Comparison of ENCODE assay signal across 8 mouse cellular contexts in the genomic region with DNA sequence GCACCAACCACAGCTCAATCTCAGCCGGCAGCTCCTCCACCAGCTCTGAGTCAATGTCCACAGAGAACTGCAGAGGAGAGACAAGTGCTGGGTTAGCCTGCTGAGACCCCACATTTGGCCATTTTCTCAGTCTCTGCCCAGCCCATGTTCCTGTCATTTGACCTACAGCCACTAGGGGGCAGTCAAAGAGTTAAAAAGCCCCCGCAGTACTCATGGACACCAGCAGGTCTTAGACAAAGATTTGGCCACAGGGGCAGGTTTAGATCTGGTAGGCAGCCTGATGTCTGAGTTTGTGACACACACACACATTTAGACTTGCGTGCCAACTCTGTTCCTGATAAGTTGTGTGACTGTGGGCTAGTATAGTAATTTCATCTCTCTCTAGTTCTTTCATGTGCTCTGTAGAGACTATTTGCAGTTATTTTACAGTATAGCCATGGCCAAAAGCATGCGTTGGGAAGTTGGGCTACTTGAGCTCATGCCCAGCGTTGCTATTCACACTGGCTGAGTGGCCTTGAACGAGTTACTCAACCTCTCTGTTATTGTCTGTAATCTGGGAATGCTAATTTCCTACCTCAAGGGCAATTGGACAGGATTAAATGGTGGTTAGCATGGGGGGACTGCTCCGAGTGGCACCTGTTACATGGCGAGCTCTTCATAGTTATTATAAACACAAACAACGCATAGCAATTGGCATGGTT. TPM values are rescaled to one million over a fixed set of nuclear protein-coding genes. Genes with fewer than 3 reads are reported as not detected.
DNase-seq lines count a peak whose midpoint lies in the region; ATAC-seq and TF ChIP-seq lines count a peak whose summit lies in the region.

No protein-coding gene starts in this region.

- H3K27me3 ChIP-seq in heart, embryonic 10.5 days (ENCODE audit: insufficient read depth, poor library complexity, severe bottlenecking): peaks cover 28% of the 10 kb centered on the region
- no peaks in the 10 kb centered on the region for H3K27me3 ChIP-seq in CH12.LX (replicated peaks)
- H3K27me3 ChIP-seq in forebrain, embryonic 11.5 days (ENCODE audit: control insufficient read depth, insufficient read depth, low read length): no peaks in the 10 kb centered on the region
- no peaks in the 10 kb centered on the region for H3K27me3 ChIP-seq in intestine, postnatal 0 days (replicated peaks; ENCODE audit: control insufficient read depth, insufficient read depth, low read length)
- H3K27me3 ChIP-seq in splenic B cell, adult 2 months (ENCODE audit: control insufficient read depth, insufficient read depth, low read length, poor library complexity, severe bottlenecking): no peaks in the 10 kb centered on the region

- no peak overlapping the region for H3K4me2 ChIP-seq in CH12.LX (ENCODE audit: insufficient read depth, low read depth, poor library complexity, severe bottlenecking)
- H3K4me2 ChIP-seq in forebrain, embryonic 11.5 days (ENCODE audit: low read depth, low read length, severe bottlenecking): no peak overlapping the region
- H3K4me2 ChIP-seq in intestine, postnatal 0 days (replicated peaks; ENCODE audit: low read depth): no peak overlapping the region

- in situ Hi-C loops in CH12.LX (cut with MboI; ENCODE audit: low pct_ligation_motif_present, low pct_unique_long_range_greater_than_20kb, low sequenced_read_pairs): loop anchor here (10.0 kb wide), 1 partner anchor 188 kb away; no protein-coding TSS in a partner anchor

- TF ChIP-seq POLR2A in CH12.LX (IDR thresholded peaks at IDR 0.05; ENCODE audit: low read depth, low read length): no peak

- peak; percentile 92 to 99 for TF ChIP-seq CTCF in CH12.LX (conservative IDR thresholded peaks at IDR 0.05 in 1 of 2, IDR thresholded peaks at IDR 0.05 in 1 of 2; ENCODE audit: low read depth in 2 of 2, low read length in 2 of 2)
- peak; percentile 93 for TF ChIP-seq CTCF in intestine, postnatal 0 days (IDR thresholded peaks at IDR 0.05; ENCODE audit: low read depth)

- peak; percentile 97 for TF ChIP-seq RAD21 in CH12.LX (IDR thresholded peaks at IDR 0.05; ENCODE audit: low read depth, low read length)

- peak; percentile 95 for DNase-seq in heart, adult 11 months
- no peak for DNase-seq in heart, embryonic 10.5 days (ENCODE audit: low spot score)
- peak; percentile 81 for DNase-seq in CH12.LX (ENCODE audit: extremely low read depth)
- DNase-seq in c-Kit-positive CD71-negative TER-119-negative erythroid progenitor cells, embryonic 14.5 days (ENCODE audit: low read depth): peak; percentile 57
- peak; percentile 79 for DNase-seq in forebrain, embryonic 11.5 days (ENCODE audit: low spot score)
- peak; percentile 75 for DNase-seq in lung, postnatal 10 days
- DNase-seq in splenic B cell, adult 2 months (ENCODE audit: low read depth, low spot score): peak; percentile 81

- no peak overlapping the region for H3K4me3 ChIP-seq in heart, embryonic 10.5 days
- no peak overlapping the region for H3K4me3 ChIP-seq in CH12.LX (replicated peaks in 1 of 3; ENCODE audit: low read depth in 2 of 3, low read length in 2 of 3, poor library complexity in 1 of 3)
- H3K4me3 ChIP-seq in forebrain, embryonic 11.5 days (ENCODE audit: low read depth, low read length): no peak overlapping the region
- no peak overlapping the region for H3K4me3 ChIP-seq in intestine, postnatal 0 days (ENCODE audit: low read depth, low read length)

- TF ChIP-seq EP300 in CH12.LX (IDR thresholded peaks at IDR 0.05; ENCODE audit: low read length): no peak

- peak; percentile 42; the same call in 1 of the 2 replicates for ATAC-seq in forebrain, embryonic 11.5 days (replicated peaks; ENCODE audit: low FRiP score)
- ATAC-seq in intestine, postnatal 0 days: no peak

- peaks cover 39% of the 10 kb centered on the region for H3K36me3 ChIP-seq in heart, embryonic 10.5 days
- peaks cover 47 to 69% of the 10 kb centered on the region in 2 experiments for H3K36me3 ChIP-seq in CH12.LX (replicated peaks in 1 of 2; ENCODE audit: control insufficient read depth in 1 of 2, insufficient read depth in 1 of 2, low read length in 1 of 2)
- no peaks in the 10 kb centered on the region for H3K36me3 ChIP-seq in forebrain, embryonic 11.5 days (ENCODE audit: control insufficient read depth, insufficient read depth, low read length)
- peaks cover 57% of the 10 kb centered on the region for H3K36me3 ChIP-seq in intestine, postnatal 0 days (ENCODE audit: control insufficient read depth, insufficient read depth)
- H3K36me3 ChIP-seq in splenic B cell, adult 2 months (ENCODE audit: control insufficient read depth, insufficient read depth, low read length, poor library complexity, severe bottlenecking): no peaks in the 10 kb centered on the region

- WGBS in heart, embryonic 10.5 days: 54% methylated on average over 9 of the region's 9 CpGs
- WGBS in forebrain, embryonic 11.5 days: 57% methylated on average over 9 of the region's 9 CpGs
- WGBS in intestine, postnatal 0 days: 59% methylated on average over 9 of the region's 9 CpGs

- dilution Hi-C loops in CH12.LX (cut with MboI; ENCODE audit: extremely low pct_ligation_motif_present, extremely low pct_unique_long_range_greater_than_20kb, low sequenced_read_pairs): no loop called here

- H3K4me1 ChIP-seq in heart, embryonic 10.5 days: peaks cover 8% of the 10 kb centered on the region; the same call in 1 of the 2 replicates
- H3K4me1 ChIP-seq in CH12.LX (ENCODE audit: control insufficient read depth in 1 of 2, insufficient read depth in 2 of 2): no peaks in the 10 kb centered on the region
- H3K4me1 ChIP-seq in forebrain, embryonic 11.5 days (replicated peaks; ENCODE audit: control insufficient read depth, insufficient read depth, low read length): no peaks in the 10 kb centered on the region
- H3K4me1 ChIP-seq in intestine, postnatal 0 days (replicated peaks; ENCODE audit: control insufficient read depth, insufficient read depth, low read length): no peaks in the 10 kb centered on the region

- no peaks in the 10 kb centered on the region for H3K79me2 ChIP-seq in CH12.LX (replicated peaks; ENCODE audit: control insufficient read depth, extremely low read depth, insufficient read depth, poor library complexity, severe bottlenecking)

- H3K27ac ChIP-seq in heart, embryonic 10.5 days: no peak overlapping the region
- H3K27ac ChIP-seq in CH12.LX (ENCODE audit: insufficient read depth, low read depth): no peak overlapping the region
- no peak overlapping the region for H3K27ac ChIP-seq in forebrain, embryonic 11.5 days (ENCODE audit: low read depth, low read length)
- no peak overlapping the region for H3K27ac ChIP-seq in intestine, postnatal 0 days (ENCODE audit: low read depth, low read length)

- H3K9ac ChIP-seq in CH12.LX (ENCODE audit: insufficient read depth, low read depth): no peak overlapping the region
- no peak overlapping the region for H3K9ac ChIP-seq in forebrain, embryonic 11.5 days (ENCODE audit: low read length)
- H3K9ac ChIP-seq in intestine, postnatal 0 days (ENCODE audit: low read depth, low read length): no peak overlapping the region

- no peaks in the 10 kb centered on the region for H3K9me3 ChIP-seq in heart, embryonic 10.5 days
- H3K9me3 ChIP-seq in CH12.LX (replicated peaks; ENCODE audit: low read length): no peaks in the 10 kb centered on the region
- no peaks in the 10 kb centered on the region for H3K9me3 ChIP-seq in forebrain, embryonic 11.5 days (ENCODE audit: control insufficient read depth, low read length)
- H3K9me3 ChIP-seq in intestine, postnatal 0 days (ENCODE audit: control insufficient read depth): no peaks in the 10 kb centered on the region

TF ChIP-seq in CH12.LX, 34 proteins besides CTCF, POLR2A, EP300 and RAD21 (continues in another document):
- TF ChIP-seq UBTF (IDR thresholded peaks at IDR 0.05; ENCODE audit: low read depth, low read length) (no peak), MXI1 (IDR thresholded peaks at IDR 0.05; ENCODE audit: low read depth, low read length) (no peak), RCOR1 (conservative IDR thresholded peaks at IDR 0.05; ENCODE audit: low read depth, low read length) (no peak), IRF4 (IDR thresholded peaks at IDR 0.05; ENCODE audit: low read depth, low read length) (0 out of 2 replicates have a peak, but pooled peaks have one; percentile 24), ELF1 (IDR thresholded peaks at IDR 0.05; ENCODE audit: low read depth, low read length) (no peak), TCF12 (IDR thresholded peaks at IDR 0.05; ENCODE audit: low read depth, low read length) (peak; percentile 54; the same call in 1 of the 2 replicates), SMC3 (IDR thresholded peaks at IDR 0.05; ENCODE audit: low read depth, low read length) (peak; percentile 96)

RNA-seq across cellular contexts. Expression of a gene that starts 6.0 kb away (rescaled TPM):
- polyA plus RNA-seq in heart, embryonic 10.5 days (2016; fragmentation: Nextera tagmentation; extraction: Ambion mirVana): 27.4 and 41.1 TPM in 2 replicates
- total RNA-seq in CH12.LX (2012; rRNA removed) (not detected in 2 replicates), CH12.LX (2014; rRNA removed) (not detected in 2 replicates)
- not detected in 2 replicates for polyA plus RNA-seq in CH12.LX (2012; ENCODE audit: insufficient read length, low read depth)
- polyA plus RNA-seq in forebrain, embryonic 11.5 days (2014; fragmentation: Nextera tagmentation; extraction: Ambion mirVana): 16.5 and 17.4 TPM in 2 replicates
- polyA plus RNA-seq in intestine, postnatal 0 days (2015; fragmentation: Nextera tagmentation; extraction: Ambion mirVana): 53.2 and 57.4 TPM in 2 replicates

RNA-seq across cellular contexts. Expression of a gene that starts 29.5 kb away (rescaled TPM):
- 11.5 and 13.8 TPM in 2 replicates for polyA plus RNA-seq in heart, embryonic 10.5 days (2016; fragmentation: Nextera tagmentation; extraction: Ambion mirVana)
- 34.9 and 53.0 TPM in 2 replicates for total RNA-seq in CH12.LX (2012; rRNA removed)
- total RNA-seq in CH12.LX (2014; rRNA removed): 5.5 and 5.8 TPM in 2 replicates
- polyA plus RNA-seq in CH12.LX (2012; ENCODE audit: insufficient read length, low read depth): 8.3 and 9.0 TPM in 2 replicates
- 4.4 and 5.4 TPM in 2 replicates for polyA plus RNA-seq in forebrain, embryonic 11.5 days (2014; fragmentation: Nextera tagmentation; extraction: Ambion mirVana)
- polyA plus RNA-seq in intestine, postnatal 0 days (2015; fragmentation: Nextera tagmentation; extraction: Ambion mirVana): 51.3 and 57.9 TPM in 2 replicates

RNA-seq across cellular contexts. Expression of a gene that starts 37.5 kb away (rescaled TPM):
- polyA plus RNA-seq in heart, embryonic 10.5 days (2016; fragmentation: Nextera tagmentation; extraction: Ambion mirVana): 15.1 and 18.8 TPM in 2 replicates
- total RNA-seq in CH12.LX (2012; rRNA removed): 0.04 and 0.17 TPM in 2 replicates
- total RNA-seq in CH12.LX (2014; rRNA removed): 0.07 TPM in 1 of 2 replicates, not detected in the other
- not detected in 2 replicates for polyA plus RNA-seq in CH12.LX (2012; ENCODE audit: insufficient read length, low read depth)
- 56.8 and 59.2 TPM in 2 replicates for polyA plus RNA-seq in forebrain, embryonic 11.5 days (2014; fragmentation: Nextera tagmentation; extraction: Ambion mirVana)
- polyA plus RNA-seq in intestine, postnatal 0 days (2015; fragmentation: Nextera tagmentation; extraction: Ambion mirVana): 6.5 and 6.9 TPM in 2 replicates

RNA-seq across cellular contexts. Expression of a gene that starts 56.3 kb away (rescaled TPM):
- 8.5 and 12.5 TPM in 2 replicates for polyA plus RNA-seq in heart, embryonic 10.5 days (2016; fragmentation: Nextera tagmentation; extraction: Ambion mirVana)
- total RNA-seq in CH12.LX (2012; rRNA removed) (21.2 and 21.8 TPM in 2 replicates), CH12.LX (2014; rRNA removed) (5.7 and 7.8 TPM in 2 replicates)
- 20.3 and 21.2 TPM in 2 replicates for polyA plus RNA-seq in CH12.LX (2012; ENCODE audit: insufficient read length, low read depth)
- 17.2 and 18.6 TPM in 2 replicates for polyA plus RNA-seq in forebrain, embryonic 11.5 days (2014; fragmentation: Nextera tagmentation; extraction: Ambion mirVana)
- 6.3 and 7.1 TPM in 2 replicates for polyA plus RNA-seq in intestine, postnatal 0 days (2015; fragmentation: Nextera tagmentation; extraction: Ambion mirVana)

Comparison
In these comparisons a context has a peak if more than half of its experiments do, and no peak if none do; other contexts are left out.
1. RNA of a gene that starts 6.0 kb away (polyA plus RNA-seq): 53.2 to 57.4 TPM in intestine, postnatal 0 days, 27.4 to 41.1 TPM in heart, embryonic 10.5 days and 16.5 to 17.4 TPM in forebrain, embryonic 11.5 days; not detected in CH12.LX; every median in the first group is over 10 times any median in the second.